Mouse (Mus musculus) embryonic fibroblast, embryonic 13.5 days (primary cell): ENCODE data around the gene Taf11.

Experiments
- CTCF ChIP-seq: IDR thresholded peaks from 2 replicates; pipeline ENCODE4 v1.5.1; 2011; ENCODE audit warnings: mild to moderate bottlenecking, control low read depth, low read length, moderate library complexity, borderline replicate concordance; ENCODE audit not compliant: insufficient read depth
- POLR2A ChIP-seq: IDR thresholded peaks from 2 replicates; pipeline ENCODE4 v1.6.1; 2011; ENCODE audit warnings: low read depth, mild to moderate bottlenecking, control low read depth, low read length, moderate library complexity

DNA sequence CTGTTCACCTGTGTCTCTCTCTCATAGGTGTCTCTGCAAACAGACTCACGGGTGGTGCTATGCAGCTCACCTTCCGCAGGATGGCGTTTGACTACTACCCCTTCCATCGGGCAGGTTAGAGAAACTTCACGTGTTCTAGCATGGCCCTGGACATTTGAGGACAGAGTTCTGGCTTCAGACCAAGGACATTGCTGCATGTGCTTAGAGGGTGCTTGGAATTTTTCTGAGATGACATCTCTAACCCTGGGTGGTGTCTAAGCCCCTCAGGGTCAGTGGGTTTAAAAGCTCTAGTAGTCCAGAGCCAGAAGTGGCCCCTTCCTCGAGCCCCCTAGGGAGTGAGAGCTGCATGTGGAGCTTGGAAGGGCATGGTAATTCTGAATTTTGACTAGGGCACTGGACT, 25.6 kb downstream of the Taf11 start:
- TF ChIP-seq POLR2A (no peak), CTCF (no peak)
